Mouse (Mus musculus) myocyte (in vitro differentiated cells): ENCODE results near the gene Slco3a1.

ENCODE experiments used
- CEBPB ChIP-seq: IDR thresholded peaks from 2 replicates; pipeline ENCODE4 v1.6.1; 2011; ENCODE audit warnings: mild to moderate bottlenecking, moderate library complexity; ENCODE audit not compliant: poor library complexity, insufficient read depth, severe bottlenecking
- E2F4 ChIP-seq: IDR thresholded peaks from one replicate; pipeline ENCODE4 v1.6.1; 2011; ENCODE audit warnings: mild to moderate bottlenecking, control low read depth, moderate library complexity; ENCODE audit not compliant: insufficient read depth
- MAX ChIP-seq: IDR thresholded peaks from one replicate; pipeline ENCODE4 v1.6.1; 2011; ENCODE audit warnings: low read depth, mild to moderate bottlenecking, control low read depth
- MYOD1 ChIP-seq, 3 experiments: IDR thresholded peaks; one replicate each; pipeline ENCODE4 v1.6.1; 2011; ENCODE audit warnings: control low read depth in 2 of 3, low read depth in 2 of 3, mild to moderate bottlenecking in 2 of 3, moderate library complexity in 1 of 3; ENCODE audit not compliant: insufficient read length in 2 of 3, control insufficient read depth in 1 of 3
- MYOG ChIP-seq, 3 experiments: IDR thresholded peaks; one replicate each; pipeline ENCODE4 v1.6.1; 2011; ENCODE audit warnings: control low read depth in 2 of 3, low read depth in 2 of 3, mild to moderate bottlenecking in 2 of 3; ENCODE audit not compliant: insufficient read length in 2 of 3, control insufficient read depth in 1 of 3, insufficient read depth in 1 of 3
- POLR2A ChIP-seq: IDR thresholded peaks from one replicate; pipeline ENCODE4 v1.6.1; 2011; ENCODE audit warnings: low read depth, mild to moderate bottlenecking, control low read depth, moderate library complexity; ENCODE audit not compliant: insufficient read length
- POLR2AphosphoS2 ChIP-seq: IDR thresholded peaks from one replicate; pipeline ENCODE4 v1.6.1; 2011; ENCODE audit warnings: low read depth, control low read depth; ENCODE audit not compliant: insufficient read length
- REST ChIP-seq: IDR thresholded peaks from one replicate; pipeline ENCODE4 v1.6.1; 2011; ENCODE audit warnings: mild to moderate bottlenecking, control low read depth, moderate library complexity; ENCODE audit not compliant: insufficient read depth, insufficient read length
- TCF3 ChIP-seq: IDR thresholded peaks from one replicate; pipeline ENCODE4 v1.6.1; 2011; ENCODE audit warnings: low read depth, control low read depth; ENCODE audit not compliant: insufficient read length
- USF1 ChIP-seq: IDR thresholded peaks from one replicate; pipeline ENCODE4 v1.6.1; 2011; ENCODE audit warnings: low read depth, mild to moderate bottlenecking, control low read depth, moderate library complexity

DNA sequence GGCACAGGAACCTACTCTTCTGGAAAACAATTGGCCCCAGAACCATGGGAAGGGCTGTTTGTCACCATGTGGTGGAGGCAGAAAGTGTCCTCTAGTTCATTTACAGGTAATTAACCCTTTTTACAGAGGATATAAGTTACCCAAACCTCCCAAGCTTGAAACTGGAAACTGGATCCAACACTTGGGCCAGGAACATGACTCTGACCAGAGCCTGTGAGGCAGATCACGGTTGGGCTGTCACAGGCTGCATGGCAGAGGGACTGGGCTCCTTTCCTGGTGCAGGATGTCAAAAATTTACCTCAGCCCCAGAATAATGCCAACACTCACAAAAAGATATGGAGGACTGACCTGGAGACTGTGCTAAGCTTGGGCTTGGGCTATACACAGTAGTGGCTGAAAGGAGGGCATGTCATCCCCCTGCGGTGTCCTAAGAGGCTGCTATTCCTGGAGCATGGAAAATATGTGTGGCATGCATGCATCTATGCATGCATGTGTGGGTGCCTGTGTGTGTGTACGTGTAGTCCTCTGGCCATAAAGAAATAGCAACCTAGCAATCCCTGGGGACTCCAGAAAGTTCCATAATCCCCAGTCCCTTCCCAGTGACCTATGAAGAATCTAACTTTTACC lies 171.4 kb downstream of the Slco3a1 start:
- TF ChIP-seq E2F4 (no peak), REST (no peak), POLR2A (no peak), POLR2AphosphoS2 (no peak), CEBPB (no peak), MAX (no peak), MYOD1 (IDR thresholded peaks at IDR 0.05; ENCODE audit: control insufficient read depth in 1 of 3, insufficient read length in 2 of 3, low read depth in 2 of 3) (no peak), USF1 (no peak), TCF3 (no peak), MYOG (IDR thresholded peaks at IDR 0.05; ENCODE audit: control insufficient read depth in 1 of 3, insufficient read depth in 1 of 3, insufficient read length in 2 of 3, low read depth in 2 of 3) (no peak)
